Mouse (Mus musculus) A20 (cell line): Measurements from ENCODE around the gene Tmem56.

Experiments used
- DNase-seq: peaks from one replicate; pipeline ENCODE4 v3.0.0-alpha.2; 2011; ENCODE audit warnings: low read depth, low spot score

The Tmem56 gene

GRCm38 (mm10) chr3:121240362-121241040, 42.4 kb downstream of the Tmem56 start:
- DNase-seq = peak; percentile 7

- DNase-seq = no peak
These were observed 43.8 kb downstream of the Tmem56 start for GRCm38 (mm10) chr3:121239096-121239495.

GRCm38 (mm10) chr3:121224763-121225162, 58.1 kb downstream of the Tmem56 start:
- no peak for DNase-seq

- DNase-seq = no peak
These were observed 58.7 kb downstream of the Tmem56 start for GRCm38 (mm10) chr3:121224185-121224584.

DNA sequence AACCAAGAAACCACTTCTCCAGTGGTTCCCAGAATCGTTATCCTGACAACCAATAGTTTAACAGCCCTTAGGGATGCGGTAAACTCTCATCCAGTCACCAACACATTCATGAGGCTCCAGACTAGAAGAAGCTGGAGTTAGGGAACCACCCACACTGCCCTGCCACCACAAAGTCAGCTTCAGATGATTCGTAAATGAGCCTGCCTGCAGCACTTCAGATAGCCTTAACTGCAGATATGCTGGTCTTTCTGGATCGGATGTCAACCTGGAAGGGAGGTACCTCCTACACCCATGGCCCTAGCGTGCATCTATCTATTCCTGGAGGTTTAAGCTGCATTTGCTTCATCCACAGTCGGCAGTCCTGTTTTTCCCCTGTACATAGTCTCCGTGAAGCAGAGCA, 60.9 kb downstream of the Tmem56 start:
- DNase-seq = no peak

GRCm38 (mm10) chr3:121217011-121217410, 65.9 kb downstream of the Tmem56 start:
- DNase-seq = no peak

DNA sequence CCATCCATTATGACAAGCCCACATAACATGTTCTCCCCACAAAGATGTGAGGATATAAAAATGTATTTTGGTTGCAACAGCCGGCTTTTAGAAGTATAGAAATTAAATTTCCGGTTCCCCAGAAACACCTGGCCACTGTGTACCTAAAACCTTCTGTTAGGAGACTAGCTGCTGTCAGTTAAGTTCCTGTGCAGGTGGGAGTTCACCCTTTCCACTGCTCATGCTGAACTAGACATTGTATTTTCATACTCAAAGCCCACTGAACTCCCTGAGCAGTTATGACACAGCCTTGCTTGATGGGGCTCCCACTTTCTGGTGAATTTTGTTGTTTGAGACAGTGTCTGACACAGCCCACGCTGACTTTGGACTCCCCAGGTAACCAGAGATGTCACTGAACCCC, 69.4 kb downstream of the Tmem56 start:
- no peak for DNase-seq

DNA sequence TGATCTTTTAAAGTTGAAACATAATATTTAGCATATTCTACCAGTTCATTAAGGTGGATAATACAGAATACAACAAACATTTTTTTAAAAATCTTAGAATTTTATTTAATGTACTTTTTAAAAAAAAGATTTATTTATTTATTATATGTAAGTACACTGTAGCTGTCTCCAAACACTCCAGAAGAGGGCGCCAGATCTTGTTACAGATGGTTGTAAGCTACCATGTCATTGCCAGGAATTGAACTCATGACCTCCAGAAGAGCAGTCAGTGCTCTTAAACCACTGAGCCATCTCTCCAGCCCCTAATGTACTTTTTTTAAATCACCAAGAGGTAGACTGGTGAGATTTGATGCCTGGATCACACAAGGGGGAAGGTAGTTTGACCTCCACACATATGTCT, 70.7 kb downstream of the Tmem56 start:
- DNase-seq = peak; percentile 33

DNA sequence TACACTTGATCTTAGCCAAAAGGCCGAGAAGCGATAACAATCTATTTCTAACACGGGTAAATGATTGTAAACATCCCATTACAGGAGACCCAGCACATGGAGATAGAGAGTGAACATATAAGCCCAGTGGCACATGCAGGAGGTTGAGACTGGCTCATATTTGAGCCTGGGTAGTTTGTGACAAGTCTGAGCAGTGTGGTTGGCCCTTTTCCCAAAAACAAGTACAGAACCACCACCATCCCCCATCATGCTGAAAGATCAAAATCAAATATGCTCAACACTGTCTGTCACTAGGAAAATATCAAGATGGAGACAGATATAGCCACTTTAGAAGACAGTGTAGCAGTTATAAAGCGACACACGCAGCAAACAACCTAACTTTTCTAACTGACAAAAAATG, 73.9 kb downstream of the Tmem56 start:
- DNase-seq = no peak

DNA sequence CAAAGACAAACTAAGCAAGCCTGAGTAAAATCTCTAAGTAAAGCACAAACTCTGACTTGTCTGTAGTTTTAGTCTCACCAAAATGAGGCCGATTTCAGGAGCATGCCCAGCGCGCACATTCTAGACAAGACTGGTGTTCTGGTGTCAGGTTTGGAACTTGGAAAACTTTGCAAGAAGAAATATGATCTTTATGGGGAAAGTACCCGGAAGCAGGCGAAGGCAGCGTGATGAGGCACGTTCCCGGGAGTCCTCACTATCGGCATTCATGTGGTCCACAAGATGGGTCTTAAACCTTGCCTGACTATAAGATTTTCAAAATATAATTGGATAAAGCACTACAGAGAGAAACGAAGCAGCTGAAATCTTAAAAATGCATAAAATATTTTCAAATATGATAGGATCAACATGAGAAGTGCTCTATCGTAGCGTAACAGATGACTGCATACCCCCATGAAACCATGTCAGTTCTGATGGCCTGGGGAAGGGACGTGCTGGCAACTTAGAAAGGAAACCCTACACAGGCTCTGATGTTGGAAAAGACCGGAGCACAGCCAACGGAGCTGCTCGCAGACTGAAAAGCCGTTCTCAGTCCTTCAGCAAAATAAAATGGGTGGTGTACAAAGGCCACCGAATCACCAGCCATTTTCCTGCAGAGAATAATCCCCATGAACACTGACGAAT, 76.6 kb downstream of the Tmem56 start:
- no peak for DNase-seq

GRCm38 (mm10) chr3:121202638-121203037, 80.3 kb downstream of the Tmem56 start:
- DNase-seq = no peak

DNA sequence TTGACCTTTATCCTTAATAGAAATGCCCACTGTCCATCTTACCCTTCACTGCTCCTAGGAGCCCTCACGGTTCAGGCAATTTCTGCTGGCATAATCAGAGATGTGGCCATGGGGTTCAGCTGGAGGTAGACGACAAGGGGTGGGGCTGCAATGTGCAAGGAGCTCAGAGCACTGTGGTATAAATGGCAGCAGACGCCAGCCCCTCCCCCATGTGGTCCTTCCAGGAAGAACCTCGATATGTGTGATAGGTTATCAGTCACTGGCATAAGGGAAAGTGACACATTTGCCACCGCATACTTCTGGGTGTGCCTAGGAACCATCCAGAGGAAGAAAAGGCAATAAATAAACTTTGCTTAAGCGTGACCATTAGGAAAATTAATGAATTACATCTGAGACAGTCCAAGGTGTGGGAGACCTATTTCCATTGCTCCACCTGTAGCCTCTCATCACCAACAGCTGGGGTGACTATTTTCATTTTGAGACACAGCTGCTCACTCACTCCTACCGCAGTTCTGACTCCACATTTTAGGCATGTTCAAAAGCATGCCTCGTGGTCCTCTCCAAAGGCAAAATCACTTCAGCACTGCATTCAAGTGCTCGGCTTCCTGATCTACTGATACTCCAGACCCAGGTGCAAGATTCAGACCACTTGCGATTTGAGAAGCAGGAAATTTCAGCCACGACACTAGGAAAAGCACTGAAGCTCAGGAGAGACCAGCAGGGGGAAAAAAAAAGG, 81.7 kb downstream of the Tmem56 start:
- no peak for DNase-seq

DNA sequence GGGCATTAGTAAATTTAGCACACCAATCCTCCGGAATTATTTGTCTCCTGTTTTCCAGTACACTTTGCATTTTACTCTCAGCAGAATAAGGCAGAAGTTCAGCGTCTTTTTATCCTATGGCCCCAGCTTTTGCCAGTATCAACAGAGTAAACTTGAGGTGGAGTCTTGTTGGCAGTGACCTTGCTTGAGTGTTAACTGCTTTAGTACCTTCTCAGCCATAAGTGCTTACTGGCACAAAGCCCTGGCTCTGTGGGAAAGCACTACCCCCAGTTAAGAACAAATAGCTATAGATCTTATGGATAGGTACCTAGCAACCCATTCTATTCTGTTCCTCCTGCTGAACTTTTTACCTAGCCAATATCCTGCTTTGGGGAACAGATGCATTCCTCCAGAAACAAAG, 93.7 kb downstream of the Tmem56 start:
- no peak for DNase-seq

DNA sequence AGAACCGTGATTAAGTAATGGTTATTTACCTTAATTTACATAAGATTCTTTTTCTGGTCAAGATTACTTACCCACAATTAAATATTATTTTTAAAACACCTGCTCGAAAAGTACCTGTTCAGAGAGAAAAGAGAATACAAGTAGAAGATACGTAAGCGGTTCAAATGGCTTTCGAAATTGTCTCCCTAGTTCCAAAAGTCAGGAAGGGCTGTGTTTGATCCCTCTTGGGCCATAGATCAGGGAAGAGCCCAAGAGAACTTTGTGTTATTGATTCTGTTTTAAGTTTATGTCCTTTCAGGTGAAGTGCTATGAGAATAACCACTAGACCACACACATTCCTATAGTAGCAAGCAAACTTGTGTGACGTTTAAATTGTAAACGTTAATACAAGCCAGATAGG, 95.4 kb downstream of the Tmem56 start:
- DNase-seq = no peak

DNA sequence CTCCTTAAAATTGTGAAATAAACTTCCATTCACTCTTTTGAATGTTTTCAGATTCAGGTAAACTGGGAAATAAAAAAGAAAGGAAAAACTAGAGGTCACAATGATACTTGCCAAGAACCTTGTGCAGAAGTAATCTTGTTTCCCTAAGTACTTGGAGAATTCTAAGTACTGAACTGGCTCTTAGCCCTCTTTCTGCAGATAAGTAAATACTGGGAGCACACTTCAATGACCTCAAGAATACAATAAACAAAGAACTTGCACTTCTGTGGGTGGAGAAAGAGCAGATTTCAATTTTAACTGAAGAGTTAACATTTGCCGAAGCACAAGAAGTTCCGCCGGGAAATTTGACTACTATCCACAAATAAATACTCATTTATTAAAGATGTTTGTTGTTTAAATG, 96.0 kb downstream of the Tmem56 start:
- DNase-seq = no peak

DNA sequence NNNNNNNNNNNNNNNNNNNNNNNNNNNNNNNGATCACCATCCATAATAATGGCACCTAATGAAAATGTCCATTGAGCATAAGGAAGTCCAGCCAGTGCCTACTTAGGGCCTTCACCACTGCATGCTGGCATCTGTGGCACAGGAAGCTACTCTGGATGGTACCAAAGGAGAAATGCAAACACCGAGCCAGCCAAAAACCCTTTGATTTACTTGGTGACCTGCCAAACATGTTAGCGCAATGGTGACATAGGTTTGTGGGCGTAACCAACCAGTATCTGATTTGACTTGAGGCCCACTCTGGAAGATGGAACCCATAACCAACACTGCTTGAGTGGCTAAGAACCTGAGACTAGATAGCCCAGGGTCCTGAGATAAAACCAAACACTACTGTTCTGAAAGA, 97.7 kb downstream of the Tmem56 start:
- DNase-seq = no peak

DNA sequence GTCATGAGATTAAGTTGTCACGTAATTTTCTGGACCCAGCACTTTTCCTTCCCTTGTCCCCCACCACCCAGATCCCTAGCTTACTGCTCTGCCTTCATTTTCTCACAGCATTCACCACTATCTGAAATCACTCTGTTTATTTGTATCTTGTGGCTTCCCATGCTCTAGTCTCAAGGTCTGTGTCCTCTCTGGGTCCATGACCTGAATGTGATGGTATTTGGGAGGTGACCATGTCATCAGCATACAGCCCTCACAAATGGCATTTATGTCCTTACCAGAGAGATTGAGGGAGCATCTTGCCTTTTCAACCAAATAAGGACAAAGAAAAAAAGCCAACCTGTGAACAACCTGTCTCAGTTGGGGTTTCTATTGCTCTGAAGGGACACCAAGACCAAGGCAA, 106.9 kb downstream of the Tmem56 start:
- DNase-seq = no peak

- DNase-seq = no peak
These were observed 108.5 kb downstream of the Tmem56 start for GRCm38 (mm10) chr3:121174248-121174945.

DNA sequence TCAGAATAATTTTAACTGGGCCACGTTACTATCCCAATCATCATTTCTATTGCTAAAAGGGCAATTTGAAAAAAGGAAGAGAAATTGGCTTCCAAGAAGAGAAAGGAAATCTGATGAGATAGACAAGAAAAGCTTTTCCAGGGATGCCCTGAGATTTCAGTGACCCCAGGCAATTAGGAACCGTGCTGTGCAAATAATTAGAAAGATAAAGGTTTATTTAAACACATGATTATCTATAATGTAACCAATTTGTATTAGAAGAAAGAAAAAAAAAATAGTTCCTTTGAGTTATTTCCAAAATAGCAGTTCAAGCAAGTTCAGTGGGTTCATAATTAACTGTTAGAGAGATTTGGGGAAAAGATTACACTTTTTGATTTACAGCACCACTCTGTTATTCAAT, 110.2 kb downstream of the Tmem56 start:
- DNase-seq = no peak

GRCm38 (mm10) chr3:121171872-121172265, 111.0 kb downstream of the Tmem56 start:
- no peak for DNase-seq

- peak; percentile 95 for DNase-seq
These were observed 111.5 kb downstream of the Tmem56 start, which contains the start of gene Rwdd3 for GRCm38 (mm10) chr3:121171243-121171871. Gene Rwdd3, minus strand, starts transcription at chr3:121171695.

GRCm38 (mm10) chr3:121170631-121171030, 112.3 kb downstream of the Tmem56 start:
- no peak for DNase-seq
